Mouse (Mus musculus) embryonic fibroblast, embryonic 13.5 days (primary cell): Measurements from ENCODE around the gene Heg1.

Source experiments
- CTCF ChIP-seq: IDR thresholded peaks from 2 replicates; pipeline ENCODE4 v1.5.1; 2011; ENCODE audit warnings: mild to moderate bottlenecking, control low read depth, low read length, moderate library complexity, borderline replicate concordance; ENCODE audit not compliant: insufficient read depth
- POLR2A ChIP-seq: IDR thresholded peaks from 2 replicates; pipeline ENCODE4 v1.6.1; 2011; ENCODE audit warnings: low read depth, mild to moderate bottlenecking, control low read depth, low read length, moderate library complexity

- TF ChIP-seq CTCF (no peak), POLR2A (no peak)
Measured at GRCm38 (mm10) chr16:33726892-33727291, 42.7 kb downstream of the Heg1 start.
